Mouse (Mus musculus) cerebellum, adult 8-10 months (tissue): Measurements from ENCODE around the gene Riox2.
"Not testable (repeated sequence)": the region's sequence is repeated elsewhere in the genome, so short reads cannot be mapped to it uniquely, and the experiment has no call there.

Experiments
- DNase-seq: peaks from one replicate; pipeline ENCODE4 v3.0.0; 2022

Riox2 gene

GRCm38 (mm10) chr16:59471637-59472278, at the start of gene Riox2:
Gene Riox2 (plus strand): TSS chr16:59471775.
- peak; percentile 46 for DNase-seq

DNA sequence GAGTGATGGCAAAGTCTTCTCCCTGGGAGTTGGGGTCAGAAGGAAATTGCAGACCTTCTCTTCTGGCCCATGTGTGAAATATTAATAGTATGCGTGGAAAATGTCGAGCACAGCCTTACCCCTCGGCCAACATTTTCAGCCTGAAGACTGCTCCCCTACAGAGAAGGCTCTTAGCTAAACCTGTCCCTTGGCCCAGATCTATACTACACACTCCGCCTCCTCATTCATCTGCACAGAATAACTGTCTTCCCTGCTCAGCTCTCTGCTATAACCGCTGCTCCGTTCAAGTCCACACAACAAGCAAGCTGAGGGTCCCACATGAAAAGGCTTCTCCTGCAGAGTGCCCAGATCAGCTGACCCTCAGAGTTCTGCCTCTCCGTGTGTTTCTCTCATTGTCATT, 43.6 kb upstream of the Riox2 start:
- DNase-seq, result no peak

GRCm38 (mm10) chr16:59433181-59433580, 38.4 kb upstream of the Riox2 start:
- no peak for DNase-seq

GRCm38 (mm10) chr16:59444880-59445559, 26.6 kb upstream of the Riox2 start:
- no peak for DNase-seq

- DNase-seq, result no peak
Measured at GRCm38 (mm10) chr16:59448181-59448580, 23.4 kb upstream of the Riox2 start.

GRCm38 (mm10) chr16:59449092-59449491, 22.5 kb upstream of the Riox2 start:
- DNase-seq, result no peak

DNA sequence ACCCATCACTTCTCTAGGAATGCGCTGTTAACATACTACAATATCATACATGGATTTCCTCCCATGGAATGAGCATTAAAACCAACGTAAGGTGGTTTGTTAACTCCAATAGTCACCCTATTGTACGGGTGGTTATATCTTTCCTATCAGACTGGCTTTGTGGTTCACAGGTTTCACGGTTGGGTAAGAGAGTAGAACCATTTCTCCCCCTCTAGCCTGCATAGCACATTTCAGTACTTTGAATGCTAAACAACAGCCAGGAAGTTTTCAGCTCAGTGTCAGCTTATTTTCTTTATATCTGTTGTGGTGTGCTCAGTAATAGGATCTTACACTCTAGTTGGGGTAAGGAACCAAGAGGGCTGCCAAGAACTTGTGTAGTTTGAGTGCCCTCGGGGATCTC, 19.8 kb upstream of the Riox2 start:
- DNase-seq, result no peak

GRCm38 (mm10) chr16:59459259-59459861, 12.2 kb upstream of the Riox2 start:
- DNase-seq, result not testable (repeated sequence)

- DNase-seq, result no peak
Measured at GRCm38 (mm10) chr16:59463567-59463966, 8.0 kb upstream of the Riox2 start.

DNA sequence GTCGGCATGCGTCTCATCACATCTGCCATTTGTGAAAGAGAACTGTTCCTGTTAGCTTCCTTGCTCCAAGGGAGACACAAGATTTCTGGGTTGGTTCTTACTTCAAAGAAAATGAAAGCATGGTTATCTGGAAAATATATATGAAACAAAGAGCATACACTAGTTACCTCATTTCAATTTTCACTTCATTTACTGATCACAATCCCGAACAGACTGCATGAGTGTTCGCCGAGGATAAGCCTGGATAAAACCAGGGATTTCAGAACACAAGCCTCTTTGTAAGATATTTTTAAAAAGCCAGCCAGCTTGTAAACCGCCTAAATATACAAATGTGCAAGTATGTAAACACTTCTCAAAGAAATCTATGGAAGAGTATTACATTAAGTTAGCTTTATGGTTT, 7.6 kb upstream of the Riox2 start:
- DNase-seq, result no peak

DNA sequence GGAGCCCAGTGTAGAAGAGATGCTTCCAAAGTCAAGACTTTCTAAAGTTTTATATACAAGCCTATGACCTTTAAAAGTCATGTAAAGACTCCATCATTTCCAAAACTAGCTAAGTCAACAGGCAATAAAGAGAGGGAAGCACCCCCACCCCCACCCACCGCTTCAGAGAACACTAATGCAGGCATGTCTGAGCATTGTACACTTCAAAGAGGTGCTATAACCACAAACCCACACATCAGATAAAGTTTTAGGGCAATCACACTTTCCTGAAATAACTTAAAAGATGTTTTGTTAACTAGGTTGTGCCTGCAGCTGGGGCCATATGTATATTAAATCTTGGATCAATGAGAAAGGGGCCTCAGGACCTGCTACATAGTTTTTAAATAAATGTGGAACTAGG, 1.7 kb upstream of the Riox2 start:
- no peak for DNase-seq

- no peak for DNase-seq
Measured at GRCm38 (mm10) chr16:59472546-59472945, 971 bp downstream of the Riox2 start.

DNA sequence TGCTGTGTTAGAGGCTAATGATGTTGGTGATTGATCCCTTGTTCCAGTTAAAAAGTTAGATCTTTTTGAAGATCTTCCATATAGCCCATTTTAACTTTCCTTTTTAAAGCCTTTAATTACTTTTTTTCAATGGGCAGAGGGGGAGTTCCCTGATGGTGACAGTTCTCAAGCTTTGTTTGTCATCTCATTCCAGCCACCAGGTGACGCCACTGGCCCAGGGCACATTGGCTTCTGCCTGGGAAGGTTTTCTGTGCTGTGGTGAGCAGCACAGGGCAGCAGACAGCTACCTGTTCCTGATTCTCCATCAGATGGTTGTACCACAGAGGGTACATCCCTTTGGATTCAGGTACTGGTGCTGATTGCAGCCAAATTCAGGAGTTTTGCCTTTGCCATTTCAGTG, 3.2 kb downstream of the Riox2 start:
- peak; percentile 11 for DNase-seq

DNA sequence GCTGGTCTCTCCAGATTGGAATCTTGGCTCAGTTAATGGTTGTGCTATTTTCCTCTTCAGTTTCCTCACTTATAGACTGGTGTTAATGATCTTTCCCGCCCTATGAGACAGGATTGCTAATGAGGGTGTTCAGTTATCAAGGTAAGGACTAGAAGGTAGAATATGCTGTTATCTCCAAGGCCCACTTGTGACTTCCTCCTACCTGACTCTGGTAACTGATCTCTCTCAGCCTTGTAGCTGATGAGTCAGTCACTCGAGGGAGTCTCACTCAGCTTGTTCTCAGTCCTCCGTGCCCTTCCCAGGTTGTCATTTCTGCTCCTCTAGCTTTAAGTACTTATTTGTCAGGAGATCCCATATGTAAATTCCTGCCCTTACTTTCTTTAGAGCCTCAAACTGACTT, 6.4 kb downstream of the Riox2 start:
- DNase-seq, result no peak

- DNase-seq, result no peak
Measured at GRCm38 (mm10) chr16:59487239-59487638, 15.7 kb downstream of the Riox2 start.

- DNase-seq, result no peak
Measured at GRCm38 (mm10) chr16:59487975-59488548, 16.5 kb downstream of the Riox2 start.

- DNase-seq, result no peak
Measured at GRCm38 (mm10) chr16:59493199-59493598, 21.6 kb downstream of the Riox2 start.

- DNase-seq, result no peak
Measured at GRCm38 (mm10) chr16:59497947-59498346, 26.4 kb downstream of the Riox2 start.

DNA sequence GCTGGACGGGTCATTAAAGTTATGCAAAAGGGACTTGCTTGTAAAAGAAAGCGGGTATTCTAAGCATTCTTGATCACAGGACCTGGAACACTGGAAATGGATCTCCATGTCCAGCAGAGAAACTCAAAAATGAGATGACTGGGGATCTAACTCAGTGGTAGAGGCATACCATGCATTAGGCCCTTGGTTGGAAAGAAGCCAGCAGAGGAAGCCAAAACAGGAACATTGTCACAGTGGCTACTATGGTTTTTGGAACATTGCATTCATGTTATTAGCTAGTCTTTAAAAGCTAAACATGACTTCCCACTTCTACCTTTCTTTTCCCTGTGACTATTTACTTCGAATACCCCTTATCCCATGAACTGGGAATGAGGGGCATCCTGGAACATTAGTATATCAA, 27.6 kb downstream of the Riox2 start:
- DNase-seq, result no peak

- no peak for DNase-seq
Measured at GRCm38 (mm10) chr16:59509830-59510229, 38.3 kb downstream of the Riox2 start.

GRCm38 (mm10) chr16:59515169-59515568, 43.6 kb downstream of the Riox2 start:
- DNase-seq, result no peak

- DNase-seq, result no peak
Measured at GRCm38 (mm10) chr16:59516965-59517364, 45.4 kb downstream of the Riox2 start.

- DNase-seq, result no peak
Measured at GRCm38 (mm10) chr16:59517447-59518219, 46.1 kb downstream of the Riox2 start.
